Mouse (Mus musculus): Measurements from ENCODE around the gene Ptgdr. TPM values are rescaled to one million over a fixed set of nuclear protein-coding genes. Genes with fewer than 3 reads are reported as not detected.
"Not testable (repeated sequence)": the region's sequence is repeated elsewhere in the genome, so short reads cannot be mapped to it uniquely, and the experiment has no call there.

The Ptgdr gene
- total and polyA plus RNA-seq, 2 experiments from 2014 or later: 0.59 to 1.5 TPM

GRCm38 (mm10) chr14:44846558-44847263 lies 12.5 kb downstream of the Ptgdr start:
- no peak overlapping the region for H3K4me3 ChIP-seq (ENCODE audit: low read depth, low read length)
- no peaks in the 10 kb centered on the region for H3K4me1 ChIP-seq (ENCODE audit: insufficient read depth, low read length)
- 79% methylated on average over 6 of the region's 6 CpGs for WGBS
- no peaks in the 10 kb centered on the region for H3K36me3 ChIP-seq (ENCODE audit: insufficient read depth, low read length)
- H3K4me2 ChIP-seq (ENCODE audit: low read depth, low read length, poor library complexity, severe bottlenecking): no peak overlapping the region
- ATAC-seq (ENCODE audit: low FRiP score) (no peak), DNase-seq (ENCODE audit: low spot score) (no peak)
- no peaks in the 10 kb centered on the region for H3K27me3 ChIP-seq (ENCODE audit: insufficient read depth, low read length)
- H3K27ac ChIP-seq (ENCODE audit: low read depth, low read length): no peak overlapping the region
- no peak for TF ChIP-seq CTCF (IDR thresholded peaks at IDR 0.05)
- no peak overlapping the region for H3K9ac ChIP-seq (replicated peaks; ENCODE audit: low read length, poor library complexity, severe bottlenecking)
- H3K9me3 ChIP-seq (ENCODE audit: low read length): no peaks in the 10 kb centered on the region

GRCm38 (mm10) chr14:44843768-44844755 lies 15.1 kb downstream of the Ptgdr start:
- H3K27ac ChIP-seq (ENCODE audit: low read depth, low read length): no peak overlapping the region
- H3K4me1 ChIP-seq (ENCODE audit: insufficient read depth, low read length): no peaks in the 10 kb centered on the region
- 40% methylated on average over 15 of the region's 15 CpGs for WGBS
- H3K4me2 ChIP-seq (ENCODE audit: low read depth, low read length, poor library complexity, severe bottlenecking): peak overlapping the region; percentile 18
- no peak overlapping the region for H3K9ac ChIP-seq (replicated peaks; ENCODE audit: low read length, poor library complexity, severe bottlenecking)
- no peak overlapping the region for H3K4me3 ChIP-seq (ENCODE audit: low read depth, low read length)
- ATAC-seq (ENCODE audit: low FRiP score) (peak; percentile 58), DNase-seq (ENCODE audit: low spot score) (no peak)
- no peak for TF ChIP-seq CTCF (IDR thresholded peaks at IDR 0.05)
- no peaks in the 10 kb centered on the region for H3K9me3 ChIP-seq (ENCODE audit: low read length)
- no peaks in the 10 kb centered on the region for H3K27me3 ChIP-seq (ENCODE audit: insufficient read depth, low read length)
- H3K36me3 ChIP-seq (ENCODE audit: insufficient read depth, low read length): no peaks in the 10 kb centered on the region

GRCm38 (mm10) chr14:44838685-44839084 lies 20.5 kb downstream of the Ptgdr start:
- TF ChIP-seq CTCF (IDR thresholded peaks at IDR 0.05): no peak
- H3K4me3 ChIP-seq (ENCODE audit: low read depth, low read length): no peak overlapping the region
- no peak overlapping the region for H3K4me2 ChIP-seq (ENCODE audit: low read depth, low read length, poor library complexity, severe bottlenecking)
- 38% methylated on average over 1 of the region's 1 CpGs for WGBS
- no peak for ATAC-seq (ENCODE audit: low FRiP score)
- H3K27ac ChIP-seq (ENCODE audit: low read depth, low read length): no peak overlapping the region
- DNase-seq (ENCODE audit: low spot score): no peak
- no peaks in the 10 kb centered on the region for H3K4me1 ChIP-seq (ENCODE audit: insufficient read depth, low read length)
- H3K27me3 ChIP-seq (ENCODE audit: insufficient read depth, low read length): no peaks in the 10 kb centered on the region
- no peaks in the 10 kb centered on the region for H3K36me3 ChIP-seq (ENCODE audit: insufficient read depth, low read length)
- no peak overlapping the region for H3K9ac ChIP-seq (replicated peaks; ENCODE audit: low read length, poor library complexity, severe bottlenecking)
- no peaks in the 10 kb centered on the region for H3K9me3 ChIP-seq (ENCODE audit: low read length)

GRCm38 (mm10) chr14:44835132-44835531 lies 24.0 kb downstream of the Ptgdr start:
- Histone ChIP-seq H3K9ac (replicated peaks; ENCODE audit: low read length, poor library complexity, severe bottlenecking) (no peak overlapping the region), H3K4me2 (ENCODE audit: low read depth, low read length, poor library complexity, severe bottlenecking) (no peak overlapping the region), H3K27ac (ENCODE audit: low read depth, low read length) (no peak overlapping the region), H3K27me3 (ENCODE audit: insufficient read depth, low read length) (no peaks in the 10 kb centered on the region), H3K4me1 (ENCODE audit: insufficient read depth, low read length) (no peaks in the 10 kb centered on the region), H3K4me3 (ENCODE audit: low read depth, low read length) (no peak overlapping the region), H3K36me3 (ENCODE audit: insufficient read depth, low read length) (no peaks in the 10 kb centered on the region), H3K9me3 (ENCODE audit: low read length) (no peaks in the 10 kb centered on the region)
- WGBS: 81% methylated on average over 2 of the region's 2 CpGs
- TF ChIP-seq CTCF (IDR thresholded peaks at IDR 0.05): no peak
- ATAC-seq (ENCODE audit: low FRiP score) (no peak), DNase-seq (ENCODE audit: low spot score) (no peak)

- not testable (repeated sequence) for DNase-seq (ENCODE audit: low spot score); H3K4me1 ChIP-seq (ENCODE audit: insufficient read depth, low read length); H3K9me3 ChIP-seq (ENCODE audit: low read length); H3K36me3 ChIP-seq (ENCODE audit: insufficient read depth, low read length); H3K27me3 ChIP-seq (ENCODE audit: insufficient read depth, low read length); H3K9ac ChIP-seq (replicated peaks; ENCODE audit: low read length, poor library complexity, severe bottlenecking); H3K27ac ChIP-seq (ENCODE audit: low read depth, low read length); H3K4me2 ChIP-seq (ENCODE audit: low read depth, low read length, poor library complexity, severe bottlenecking); H3K4me3 ChIP-seq (ENCODE audit: low read depth, low read length); ATAC-seq (ENCODE audit: low FRiP score)
- 22% methylated on average over 2 of the region's 3 CpGs for WGBS
These were observed 25.0 kb downstream of the Ptgdr start for GRCm38 (mm10) chr14:44834134-44834533.

- not testable (repeated sequence) for DNase-seq (ENCODE audit: low spot score); H3K4me3 ChIP-seq (ENCODE audit: low read depth, low read length); H3K36me3 ChIP-seq (ENCODE audit: insufficient read depth, low read length); H3K27ac ChIP-seq (ENCODE audit: low read depth, low read length); H3K9ac ChIP-seq (replicated peaks; ENCODE audit: low read length, poor library complexity, severe bottlenecking); ATAC-seq (ENCODE audit: low FRiP score); H3K4me1 ChIP-seq (ENCODE audit: insufficient read depth, low read length); H3K4me2 ChIP-seq (ENCODE audit: low read depth, low read length, poor library complexity, severe bottlenecking); H3K27me3 ChIP-seq (ENCODE audit: insufficient read depth, low read length); H3K9me3 ChIP-seq (ENCODE audit: low read length)
- WGBS: 95% methylated on average over 4 of the region's 4 CpGs
These were observed 26.1 kb downstream of the Ptgdr start for GRCm38 (mm10) chr14:44833096-44833495.

Measured in midbrain, postnatal 0 days (tissue).